Mouse (Mus musculus): ENCODE data around the gene Adam17. TPM values are rescaled to one million over a fixed set of nuclear protein-coding genes. Genes with fewer than 3 reads are reported as not detected.

The Adam17 gene
- total and polyA plus RNA-seq, 2 experiments: 10.5 to 14.7 TPM

- WGBS: 44% methylated on average over 10 of the region's 10 CpGs
- peak; percentile 57 for DNase-seq (ENCODE audit: extremely low read depth, low read depth, low spot score)
These were observed 8.6 kb downstream of the Adam17 start for GRCm38 (mm10) chr12:21364624-21365435.

GRCm38 (mm10) chr12:21363195-21363594 is 10.2 kb downstream of the Adam17 start:
- Histone ChIP-seq H3K36me3 (ENCODE audit: control insufficient read depth, insufficient read depth, low read length) (peaks cover 4% of the 10 kb centered on the region; the same call in 1 of the 2 replicates), H3K4me1 (ENCODE audit: control insufficient read depth, insufficient read depth, low read length) (no peaks in the 10 kb centered on the region; the same call in 1 of the 2 replicates), H3K4me3 (ENCODE audit: insufficient read depth, low read depth, low read length) (no peak overlapping the region), H3K79me2 (ENCODE audit: control insufficient read depth, insufficient read depth, low read length) (peaks cover 3% of the 10 kb centered on the region), H3K27me3 (ENCODE audit: control insufficient read depth, insufficient read depth, low read length) (no peaks in the 10 kb centered on the region), H3K27ac (replicated peaks; ENCODE audit: insufficient read depth, low read depth, low read length) (no peak overlapping the region), H3K9ac (ENCODE audit: low read depth, low read length) (no peak overlapping the region)
- 91% methylated on average over 3 of the region's 3 CpGs for WGBS
- TF ChIP-seq CTCF (IDR thresholded peaks at IDR 0.05; ENCODE audit: low read depth, low read length) (no peak), POLR2A (IDR thresholded peaks at IDR 0.05; ENCODE audit: extremely low read depth, insufficient read depth, low read length) (no peak)
- DNase-seq (ENCODE audit: extremely low read depth, low read depth, low spot score): no peak

More at GRCm38 (mm10) chr12:21364624-21365435, 8.6 kb downstream of the Adam17 start:
- Histone ChIP-seq H3K79me2 (ENCODE audit: control insufficient read depth, insufficient read depth, low read length) (peaks cover 14% of the 10 kb centered on the region), H3K9ac (ENCODE audit: low read depth, low read length) (no peak overlapping the region), H3K27ac (replicated peaks; ENCODE audit: insufficient read depth, low read depth, low read length) (no peak overlapping the region), H3K36me3 (ENCODE audit: control insufficient read depth, insufficient read depth, low read length) (0 out of 2 replicates have a peak, but pooled peaks cover 4% of the 10 kb centered on the region), H3K27me3 (ENCODE audit: control insufficient read depth, insufficient read depth, low read length) (no peaks in the 10 kb centered on the region), H3K4me1 (ENCODE audit: control insufficient read depth, insufficient read depth, low read length) (no peaks in the 10 kb centered on the region; the same call in 1 of the 2 replicates), H3K4me3 (ENCODE audit: insufficient read depth, low read depth, low read length) (no peak overlapping the region)
- TF ChIP-seq CTCF (IDR thresholded peaks at IDR 0.05; ENCODE audit: low read depth, low read length) (no peak), POLR2A (IDR thresholded peaks at IDR 0.05; ENCODE audit: extremely low read depth, insufficient read depth, low read length) (no peak)

GRCm38 (mm10) chr12:21362686-21363085 is 10.7 kb downstream of the Adam17 start:
- peaks cover 2% of the 10 kb centered on the region; the same call in 1 of the 2 replicates for H3K79me2 ChIP-seq (ENCODE audit: control insufficient read depth, insufficient read depth, low read length)
- H3K36me3 ChIP-seq (ENCODE audit: control insufficient read depth, insufficient read depth, low read length): peaks cover 7% of the 10 kb centered on the region; the same call in 1 of the 2 replicates
- WGBS: 69% methylated on average over 2 of the region's 2 CpGs
- H3K9ac ChIP-seq (ENCODE audit: low read depth, low read length): no peak overlapping the region
- TF ChIP-seq CTCF (IDR thresholded peaks at IDR 0.05; ENCODE audit: low read depth, low read length): no peak
- TF ChIP-seq POLR2A (IDR thresholded peaks at IDR 0.05; ENCODE audit: extremely low read depth, insufficient read depth, low read length): no peak
- H3K4me3 ChIP-seq (ENCODE audit: insufficient read depth, low read depth, low read length): no peak overlapping the region
- DNase-seq (ENCODE audit: extremely low read depth, low read depth, low spot score): no peak
- no peaks in the 10 kb centered on the region for H3K27me3 ChIP-seq (ENCODE audit: control insufficient read depth, insufficient read depth, low read length)
- H3K4me1 ChIP-seq (ENCODE audit: control insufficient read depth, insufficient read depth, low read length): no peaks in the 10 kb centered on the region; the same call in 1 of the 2 replicates
- H3K27ac ChIP-seq (replicated peaks; ENCODE audit: insufficient read depth, low read depth, low read length): no peak overlapping the region

GRCm38 (mm10) chr12:21353681-21354080 is 19.8 kb downstream of the Adam17 start:
- no peak overlapping the region for H3K27ac ChIP-seq (replicated peaks; ENCODE audit: insufficient read depth, low read depth, low read length)
- peaks cover 37% of the 10 kb centered on the region for H3K36me3 ChIP-seq (ENCODE audit: control insufficient read depth, insufficient read depth, low read length)
- 98% methylated on average over 8 of the region's 8 CpGs for WGBS
- H3K27me3 ChIP-seq (ENCODE audit: control insufficient read depth, insufficient read depth, low read length): no peaks in the 10 kb centered on the region
- no peak overlapping the region for H3K4me3 ChIP-seq (ENCODE audit: insufficient read depth, low read depth, low read length)
- H3K79me2 ChIP-seq (ENCODE audit: control insufficient read depth, insufficient read depth, low read length): no peaks in the 10 kb centered on the region
- H3K4me1 ChIP-seq (ENCODE audit: control insufficient read depth, insufficient read depth, low read length): no peaks in the 10 kb centered on the region
- no peak overlapping the region for H3K9ac ChIP-seq (ENCODE audit: low read depth, low read length)
- no peak for DNase-seq (ENCODE audit: extremely low read depth, low read depth, low spot score)
- no peak for TF ChIP-seq CTCF (IDR thresholded peaks at IDR 0.05; ENCODE audit: low read depth, low read length)

- WGBS: 96% methylated on average over 7 of the region's 7 CpGs
- peaks cover 47% of the 10 kb centered on the region for H3K36me3 ChIP-seq (ENCODE audit: control insufficient read depth, insufficient read depth, low read length)
- TF ChIP-seq POLR2A (IDR thresholded peaks at IDR 0.05; ENCODE audit: extremely low read depth, insufficient read depth, low read length) (no peak), CTCF (IDR thresholded peaks at IDR 0.05; ENCODE audit: low read depth, low read length) (no peak)
These were observed 23.1 kb downstream of the Adam17 start for GRCm38 (mm10) chr12:21350113-21350876.

More at GRCm38 (mm10) chr12:21350113-21350876, 23.1 kb downstream of the Adam17 start:
- DNase-seq (ENCODE audit: extremely low read depth, low read depth, low spot score): no peak
- Histone ChIP-seq H3K9ac (ENCODE audit: low read depth, low read length) (no peak overlapping the region), H3K4me1 (ENCODE audit: control insufficient read depth, insufficient read depth, low read length) (no peaks in the 10 kb centered on the region), H3K79me2 (ENCODE audit: control insufficient read depth, insufficient read depth, low read length) (no peaks in the 10 kb centered on the region), H3K27ac (replicated peaks; ENCODE audit: insufficient read depth, low read depth, low read length) (no peak overlapping the region), H3K4me3 (ENCODE audit: insufficient read depth, low read depth, low read length) (no peak overlapping the region), H3K27me3 (ENCODE audit: control insufficient read depth, insufficient read depth, low read length) (no peaks in the 10 kb centered on the region)
